Mouse (Mus musculus) urinary bladder, adult 18-20 months (tissue): Measurements from ENCODE around the gene Clmn.

Experiments
- DNase-seq, 2 experiments: peaks; one replicate each; pipeline ENCODE4 v3.0.0; 2022; ENCODE audit warnings: low spot score in 2 of 2, mixed read lengths in 2 of 2

The Clmn gene

DNA sequence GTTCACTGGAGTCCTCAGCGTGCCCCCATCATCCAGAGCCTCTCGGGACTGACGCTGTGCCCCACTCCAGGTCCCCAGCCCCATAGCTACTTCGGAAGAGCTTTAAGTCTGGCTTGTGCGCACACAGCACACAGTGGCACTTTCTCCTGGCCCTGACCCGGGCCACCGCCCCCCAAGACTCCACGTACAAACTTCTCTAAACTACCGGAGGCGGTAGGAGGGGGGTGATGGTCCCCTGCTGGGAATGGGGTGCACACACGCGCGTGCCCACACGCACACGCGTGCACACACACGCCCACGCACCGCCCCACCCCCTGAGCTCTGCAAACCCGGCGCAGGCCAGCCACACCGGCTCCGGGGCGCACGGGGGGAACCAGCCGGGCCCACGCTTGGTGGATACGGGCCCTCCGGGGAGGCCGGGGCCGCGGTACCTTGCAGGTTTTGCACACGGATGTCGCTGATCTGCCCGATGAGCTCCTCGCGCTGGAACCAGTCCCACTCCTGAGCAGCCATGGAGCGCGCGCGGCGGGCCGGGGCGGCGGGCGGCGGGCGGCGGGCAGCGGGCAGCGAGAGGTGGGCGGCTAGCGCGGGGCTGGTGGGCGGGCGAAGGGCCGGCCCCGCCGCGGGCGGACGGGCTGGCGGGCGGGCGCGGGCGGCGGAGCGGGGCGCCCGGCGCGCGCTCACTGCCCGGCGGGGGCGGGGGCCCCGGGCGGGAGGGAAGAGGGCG is at the start of gene Clmn:
Gene Clmn (minus strand): TSS at position 638 of the 727 bp plus-strand sequence.
- peak in 1 of 2 experiments; percentile 56 for DNase-seq

- DNase-seq, result no peak
Observed at GRCm38 (mm10) chr12:104912990-104913389, 48.1 kb upstream of the Clmn start.

DNA sequence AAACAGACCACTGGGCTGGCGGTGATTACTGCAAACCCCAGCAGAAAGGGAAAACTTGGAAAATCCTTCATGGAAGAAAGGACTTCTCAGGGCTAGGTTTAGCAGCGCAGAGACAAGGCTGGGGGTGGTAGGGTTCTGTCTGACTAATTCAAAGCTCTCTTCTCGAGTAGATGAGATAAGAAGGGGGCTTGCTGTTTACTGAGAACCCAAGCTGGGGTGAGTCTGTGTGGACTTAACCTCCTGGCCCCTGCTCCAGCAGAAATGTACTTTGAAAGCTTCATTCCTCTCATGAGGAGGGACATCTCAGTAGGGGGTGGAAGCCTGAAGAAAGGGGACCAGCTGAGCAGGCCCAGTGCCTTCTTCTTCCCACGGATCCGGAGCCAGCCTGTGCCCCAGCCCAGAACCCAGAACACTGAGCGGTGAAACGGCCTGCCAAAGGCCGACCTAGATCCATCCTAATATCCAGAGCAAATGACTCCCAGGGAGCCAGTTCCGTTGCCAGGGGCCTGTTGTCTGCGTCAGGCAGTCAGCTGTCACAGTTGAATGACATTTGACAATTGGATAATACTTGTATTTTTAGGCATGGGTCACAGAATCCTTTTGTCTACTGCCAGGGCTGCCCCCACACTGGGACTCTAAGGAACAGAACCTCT is 47.5 kb upstream of the Clmn start:
- no peak for DNase-seq

- DNase-seq, result no peak
Observed at GRCm38 (mm10) chr12:104909750-104910149, 44.9 kb upstream of the Clmn start.

GRCm38 (mm10) chr12:104908986-104909385 is 44.1 kb upstream of the Clmn start:
- DNase-seq, result no peak

- no peak for DNase-seq
Observed at GRCm38 (mm10) chr12:104908024-104908781, 43.3 kb upstream of the Clmn start.

DNA sequence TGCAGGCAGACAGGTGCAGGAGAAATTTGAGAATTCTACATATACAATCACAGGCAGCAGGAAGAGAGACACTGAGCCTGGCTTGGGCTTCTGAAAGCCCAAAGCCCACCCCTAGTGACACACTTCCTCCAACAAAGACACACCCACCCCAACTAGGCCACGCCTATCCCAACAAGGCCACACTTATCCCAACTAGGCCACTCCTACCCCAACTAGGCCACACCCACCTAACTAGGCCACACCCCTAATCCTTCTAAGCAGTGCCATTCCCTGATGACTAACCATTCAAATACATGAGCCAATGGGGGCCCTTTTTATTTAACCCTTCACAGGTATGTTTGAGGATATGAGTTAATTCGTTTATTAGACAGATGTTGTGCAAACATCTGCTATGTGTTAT is 42.3 kb upstream of the Clmn start:
- no peak for DNase-seq

DNA sequence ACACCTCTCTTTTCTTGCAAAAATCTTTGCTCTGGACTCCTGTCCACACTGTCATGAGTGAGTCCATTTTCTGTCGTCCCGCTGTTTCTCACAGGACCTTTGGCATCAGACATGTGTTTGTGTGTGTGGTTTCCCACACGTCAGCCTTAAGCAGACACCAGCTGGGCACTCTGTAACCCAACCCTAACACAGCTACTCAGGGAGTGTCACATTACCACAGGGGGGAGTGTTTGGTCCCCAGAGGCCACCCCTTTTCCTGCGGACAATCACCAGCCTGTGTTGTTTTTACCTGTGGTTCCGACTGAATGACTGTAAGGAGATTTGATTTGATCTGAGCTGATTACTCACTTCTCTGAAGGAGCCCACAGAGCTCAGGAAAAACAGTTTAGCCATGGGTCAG is 39.3 kb upstream of the Clmn start:
- no peak for DNase-seq

DNA sequence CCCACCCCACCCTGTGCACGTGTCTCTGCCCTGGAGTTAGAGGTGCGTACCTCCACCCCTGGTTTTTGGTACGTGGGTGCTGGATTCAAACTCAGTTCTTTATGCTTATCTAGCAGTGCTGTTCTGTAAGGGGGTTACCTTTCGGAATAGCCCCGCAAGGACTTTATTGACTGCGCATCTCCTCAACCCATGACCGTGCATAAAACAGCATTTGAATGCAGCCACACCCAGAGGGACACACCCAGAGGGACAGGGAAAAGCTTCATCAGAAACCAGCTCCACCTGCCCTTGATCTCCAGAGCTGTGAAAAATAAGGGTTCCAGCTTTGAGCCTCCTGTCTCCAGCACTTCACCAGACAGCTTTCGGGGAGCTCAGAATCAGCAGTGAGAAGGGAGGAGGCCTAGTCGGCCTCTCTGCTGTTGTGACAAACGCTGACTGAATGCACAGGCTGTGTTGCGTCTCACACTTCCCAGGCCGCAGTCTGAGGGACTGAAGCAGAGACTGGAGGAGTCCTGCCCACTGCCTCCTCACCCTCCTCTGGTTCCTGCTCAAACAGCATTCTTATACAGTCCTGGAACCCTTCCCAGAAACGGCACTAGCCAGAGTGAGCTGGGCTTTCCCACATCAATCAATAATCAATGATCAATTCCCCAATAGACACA is 37.6 kb upstream of the Clmn start:
- DNase-seq, result no peak

DNA sequence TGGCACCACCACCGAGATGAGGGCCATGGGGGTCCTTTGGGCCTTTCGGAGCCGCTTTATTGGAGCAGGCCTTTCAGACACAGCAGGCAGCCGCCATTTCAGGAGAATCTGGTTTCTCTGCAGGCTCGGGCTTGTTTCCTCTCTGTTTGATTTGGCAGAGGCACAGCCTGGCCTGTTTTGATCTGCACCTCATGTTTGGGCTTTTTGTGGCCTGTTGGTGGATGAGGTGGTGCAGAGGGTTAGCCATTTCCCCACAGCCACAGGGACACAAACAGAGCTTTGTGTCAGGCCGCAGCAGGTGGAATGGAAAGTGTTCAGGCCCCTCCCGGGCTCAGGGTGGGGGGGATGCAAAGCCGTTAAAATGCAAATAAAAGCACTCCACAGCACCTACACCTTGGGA is 36.4 kb upstream of the Clmn start:
- DNase-seq, result peak; percentile 49 to 60

- DNase-seq, result no peak
Observed at GRCm38 (mm10) chr12:104899835-104900234, 35.0 kb upstream of the Clmn start.

- no peak for DNase-seq
Observed at GRCm38 (mm10) chr12:104899161-104899560, 34.3 kb upstream of the Clmn start.

DNA sequence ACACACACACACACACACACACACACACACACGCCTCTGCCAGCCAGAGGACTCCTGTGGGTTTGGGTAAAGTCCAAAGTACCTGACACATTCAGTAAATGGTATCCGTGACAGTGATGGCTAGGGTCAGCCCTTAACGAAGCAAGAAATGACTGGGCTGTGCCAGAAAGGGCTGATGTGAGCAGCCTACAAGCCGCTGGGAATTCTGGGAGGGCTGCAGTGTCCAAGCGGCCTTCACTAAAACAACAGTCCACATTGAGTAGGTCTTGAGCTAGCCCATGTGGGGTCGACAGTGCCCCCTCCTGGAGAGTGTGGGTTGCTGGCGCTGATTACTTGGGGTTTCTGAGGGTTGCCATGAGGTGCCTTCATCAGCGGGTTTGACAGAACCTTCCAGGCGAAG is 33.8 kb upstream of the Clmn start:
- no peak for DNase-seq

DNA sequence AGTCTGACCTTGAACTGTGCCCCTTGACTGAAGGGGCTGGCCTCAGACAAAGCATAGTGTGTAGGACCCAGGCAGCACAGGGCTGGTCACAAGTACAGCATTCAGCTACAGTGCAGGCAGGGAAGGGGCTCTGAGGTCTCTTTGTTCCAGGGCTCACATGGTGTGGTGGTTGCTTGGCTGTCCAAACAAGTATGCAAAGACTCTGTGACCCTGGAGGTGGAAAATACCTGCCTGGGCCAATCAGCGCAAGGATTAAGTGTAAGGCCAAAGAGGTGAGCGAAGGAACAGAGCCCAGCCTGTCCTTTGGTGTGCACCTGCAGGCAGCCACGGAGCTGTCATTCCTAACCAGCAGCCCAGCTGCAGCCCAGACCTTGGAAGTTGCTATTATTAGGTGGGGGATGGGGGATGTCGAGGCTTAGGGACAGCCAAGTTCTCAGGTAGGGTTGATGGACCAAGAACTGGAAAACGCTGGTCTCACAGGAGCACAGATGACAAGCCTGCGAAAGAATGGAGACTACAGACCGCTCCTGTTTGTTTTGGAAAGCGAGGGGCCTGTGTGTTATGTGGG is 32.3 kb upstream of the Clmn start:
- DNase-seq, result no peak

DNA sequence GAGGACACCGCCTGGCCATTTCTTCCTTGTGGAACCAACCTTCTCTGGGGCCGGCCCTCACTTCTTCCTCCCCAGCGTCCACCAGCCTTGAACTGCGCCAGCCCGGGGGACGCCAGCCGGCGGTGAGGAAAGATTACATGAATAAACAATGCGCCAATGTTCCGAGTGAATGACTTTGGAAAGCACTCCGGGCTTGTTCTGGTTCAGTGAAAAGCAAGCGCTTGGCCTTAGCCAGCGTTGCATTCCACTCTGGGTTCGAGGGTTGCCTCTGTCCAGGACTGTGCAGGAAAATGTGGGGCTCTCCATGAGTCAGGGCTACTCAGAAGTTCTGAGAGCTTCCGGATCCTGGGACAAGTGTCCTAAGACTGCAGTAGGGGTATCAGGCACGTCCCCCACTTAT is 31.8 kb upstream of the Clmn start:
- DNase-seq, result no peak

GRCm38 (mm10) chr12:104892245-104892644 is 27.4 kb upstream of the Clmn start:
- no peak for DNase-seq

- no peak for DNase-seq
Observed at GRCm38 (mm10) chr12:104890066-104890465, 25.2 kb upstream of the Clmn start.

GRCm38 (mm10) chr12:104886104-104886503 is 21.2 kb upstream of the Clmn start:
- DNase-seq, result no peak

DNA sequence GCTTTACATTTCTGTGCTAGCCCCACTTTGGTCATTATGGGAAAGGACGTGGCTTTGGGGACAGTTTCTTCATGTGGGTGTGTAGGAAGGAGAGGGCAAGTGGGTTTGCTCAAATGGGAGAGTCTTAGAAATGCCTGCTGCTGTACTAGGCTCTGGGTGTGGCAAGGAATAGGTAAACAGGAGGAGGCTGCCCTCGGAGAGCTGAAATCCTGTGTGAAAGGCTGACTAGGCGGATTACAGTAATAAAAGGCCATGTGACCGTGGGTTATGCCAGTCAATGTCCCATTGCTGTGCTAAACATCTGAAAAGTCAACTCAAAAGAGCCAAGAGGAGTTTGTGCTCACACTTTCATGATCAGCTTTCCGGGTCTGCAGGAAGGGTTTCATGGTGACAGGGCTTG is 17.7 kb upstream of the Clmn start:
- DNase-seq, result no peak

- DNase-seq, result no peak
Observed at GRCm38 (mm10) chr12:104882061-104882460, 17.2 kb upstream of the Clmn start.

DNA sequence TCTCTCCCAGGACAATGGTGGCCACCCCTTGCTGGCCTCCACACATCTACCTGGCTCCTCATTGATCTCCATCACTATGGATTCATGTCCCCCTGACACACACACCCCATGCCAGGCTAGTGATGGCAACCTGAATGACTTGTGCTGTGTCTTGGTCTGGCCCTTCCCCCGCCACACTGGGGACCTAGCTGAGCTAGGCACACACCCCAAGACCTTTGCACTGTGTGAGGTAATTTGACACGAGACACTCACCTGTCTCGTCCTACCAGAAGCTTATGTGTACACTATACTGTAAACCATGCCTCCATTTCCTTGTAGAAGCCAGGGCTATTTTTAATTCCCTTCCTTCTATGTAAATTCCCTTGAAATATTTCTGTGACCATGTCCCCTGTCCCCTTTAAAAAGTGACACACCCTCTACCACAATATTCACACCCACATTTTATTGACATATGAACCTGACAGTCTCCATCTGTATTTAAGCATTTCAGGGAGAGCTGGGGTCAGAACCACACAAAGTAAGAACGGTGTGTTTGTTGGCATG is 16.7 kb upstream of the Clmn start:
- no peak for DNase-seq

GRCm38 (mm10) chr12:104880367-104880766 is 15.5 kb upstream of the Clmn start:
- no peak for DNase-seq
